Mouse (Mus musculus) cerebellum, adult 8-10 months (tissue): Measurements from ENCODE around the gene Gm20388.

Source experiments
- DNase-seq: peaks from one replicate; pipeline ENCODE4 v3.0.0; 2022

Gm20388 gene

GRCm38 (mm10) chr8:121856071-121856746 is 1945.6 kb downstream of the Gm20388 start:
- DNase-seq: peak; percentile 31

DNA sequence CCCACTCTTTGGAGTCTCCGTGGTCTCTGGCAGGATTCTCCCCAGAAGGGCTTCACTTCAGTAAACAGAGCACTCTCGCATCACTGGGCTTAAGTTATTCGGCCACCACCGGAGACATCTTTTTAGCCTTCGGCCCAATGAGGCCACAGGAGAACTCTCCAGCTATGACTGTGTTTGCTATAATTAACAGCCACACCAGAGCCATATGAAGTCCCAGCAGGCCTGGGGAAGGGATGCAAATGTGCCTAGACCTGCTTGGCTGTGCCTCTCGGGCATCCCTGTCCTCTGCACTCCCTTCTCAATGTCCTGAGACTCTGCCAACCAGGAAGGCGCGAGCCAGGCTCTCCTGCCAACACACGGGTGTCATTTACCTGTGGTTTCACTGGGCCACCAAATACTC is 1946.7 kb downstream of the Gm20388 start:
- DNase-seq: peak; percentile 91

- DNase-seq: no peak
These were observed 1947.1 kb downstream of the Gm20388 start for GRCm38 (mm10) chr8:121857747-121858146.

GRCm38 (mm10) chr8:121861276-121861675 is 1950.6 kb downstream of the Gm20388 start:
- DNase-seq: no peak

- peak; percentile 56 for DNase-seq
These were observed 1951.3 kb downstream of the Gm20388 start for GRCm38 (mm10) chr8:121861806-121862548.

- DNase-seq: no peak
These were observed 1954.7 kb downstream of the Gm20388 start for GRCm38 (mm10) chr8:121865356-121865755.

DNA sequence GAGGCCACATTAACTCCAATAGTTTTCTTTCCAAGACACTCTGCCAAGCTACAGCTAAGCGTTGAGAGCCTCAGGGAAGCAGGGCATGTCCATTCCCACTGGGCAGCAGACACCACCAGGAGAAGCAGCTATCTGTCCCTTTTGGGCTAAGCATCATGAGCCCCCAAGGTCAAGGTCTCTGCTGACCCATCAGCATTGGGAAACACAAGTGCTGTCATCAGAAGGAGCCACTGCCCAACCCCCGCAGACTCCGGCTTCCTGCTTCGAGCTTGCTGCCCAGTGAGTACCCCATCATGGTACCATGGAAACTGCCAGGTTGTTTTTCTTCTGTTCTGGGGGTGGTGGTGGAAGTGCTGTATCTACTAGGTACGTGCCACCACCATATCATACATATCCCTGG is 1957.6 kb downstream of the Gm20388 start:
- no peak for DNase-seq

GRCm38 (mm10) chr8:121868896-121869295 is 1958.3 kb downstream of the Gm20388 start:
- DNase-seq: no peak

- no peak for DNase-seq
These were observed 1959.5 kb downstream of the Gm20388 start for GRCm38 (mm10) chr8:121870190-121870589.

DNA sequence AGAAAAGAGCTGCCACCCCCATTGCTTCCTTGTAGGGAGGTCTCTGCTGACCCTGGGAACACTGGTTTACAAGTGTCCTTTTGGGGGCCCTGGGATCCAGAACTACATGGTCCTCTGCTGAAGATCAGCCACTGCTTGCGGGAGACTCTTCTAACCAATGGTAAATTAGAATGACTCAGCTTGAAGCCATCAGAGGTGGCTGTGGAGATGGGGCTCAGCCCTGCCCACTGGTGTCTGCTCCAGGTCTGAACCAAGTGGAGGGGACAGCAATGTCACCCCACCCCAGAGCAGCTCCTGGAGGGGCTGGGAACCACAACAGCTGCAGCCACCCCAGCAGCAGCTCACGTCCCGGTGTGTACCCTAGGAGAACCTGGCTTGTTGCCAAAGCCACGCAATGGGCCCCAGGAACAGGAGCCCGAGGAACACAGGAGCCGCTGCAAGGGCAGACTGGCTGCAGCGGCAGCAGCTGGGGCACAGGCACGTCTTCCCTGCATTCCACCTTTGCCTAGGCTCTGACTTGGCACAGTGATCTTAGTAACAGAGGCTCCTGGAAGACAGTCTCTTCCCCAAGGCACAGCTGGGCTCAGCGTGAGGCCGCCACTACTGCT is 1961.3 kb downstream of the Gm20388 start:
- no peak for DNase-seq

- no peak for DNase-seq
These were observed 1963.4 kb downstream of the Gm20388 start for GRCm38 (mm10) chr8:121874031-121874430.

GRCm38 (mm10) chr8:121875045-121875444 is 1964.4 kb downstream of the Gm20388 start:
- no peak for DNase-seq

DNA sequence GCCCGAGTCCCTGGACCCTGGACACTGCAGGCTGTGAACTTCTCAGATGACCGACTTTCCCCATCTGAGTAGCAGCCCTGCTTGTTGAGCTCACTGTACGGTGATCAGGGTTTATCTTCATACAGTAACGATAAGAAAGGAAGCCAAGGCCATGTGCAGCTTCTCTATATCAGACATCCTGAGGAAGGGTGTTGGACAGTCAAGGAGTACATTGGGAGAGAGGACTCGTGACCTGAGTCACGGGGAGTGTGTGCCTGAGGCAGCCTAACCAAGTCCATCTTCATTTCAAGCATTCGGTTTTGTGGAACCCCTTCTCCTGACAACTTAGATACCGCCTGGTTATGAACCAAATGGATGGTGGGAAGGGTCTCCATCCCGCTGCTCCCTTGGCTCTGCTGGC is 1964.9 kb downstream of the Gm20388 start:
- DNase-seq: no peak

GRCm38 (mm10) chr8:121877212-121877611 is 1966.6 kb downstream of the Gm20388 start:
- DNase-seq: no peak

DNA sequence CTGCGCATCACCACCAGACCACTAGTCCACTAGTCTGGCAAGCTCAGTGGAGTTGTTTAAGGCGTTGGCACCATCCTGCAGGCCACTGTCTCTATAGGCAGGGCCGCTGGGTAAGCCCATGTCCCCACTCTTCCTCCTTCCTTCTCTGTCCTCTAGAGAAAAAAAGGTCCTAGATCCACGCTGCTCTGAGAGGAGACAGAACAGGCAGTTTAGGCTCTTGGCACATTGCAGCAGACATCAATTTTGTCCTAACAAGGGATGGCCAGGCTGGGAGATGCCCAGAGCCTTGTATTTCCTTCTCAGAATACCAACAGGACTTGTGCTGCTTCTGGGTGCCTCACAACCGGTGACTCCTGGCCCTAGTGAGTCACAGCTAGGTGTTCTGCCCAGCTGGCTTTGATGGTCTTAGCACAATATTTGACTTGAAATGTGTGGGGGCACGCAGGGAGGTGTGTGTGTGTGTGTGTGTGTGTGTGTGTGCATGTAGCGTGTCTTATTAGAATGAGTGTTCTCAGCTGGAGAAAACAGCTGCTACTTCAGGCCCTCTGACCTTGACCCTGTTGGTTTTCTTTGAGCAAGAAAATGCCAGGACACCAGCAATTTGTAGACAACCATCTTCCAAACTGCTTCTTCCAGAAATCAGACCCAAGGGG is 1967.3 kb downstream of the Gm20388 start:
- no peak for DNase-seq

DNA sequence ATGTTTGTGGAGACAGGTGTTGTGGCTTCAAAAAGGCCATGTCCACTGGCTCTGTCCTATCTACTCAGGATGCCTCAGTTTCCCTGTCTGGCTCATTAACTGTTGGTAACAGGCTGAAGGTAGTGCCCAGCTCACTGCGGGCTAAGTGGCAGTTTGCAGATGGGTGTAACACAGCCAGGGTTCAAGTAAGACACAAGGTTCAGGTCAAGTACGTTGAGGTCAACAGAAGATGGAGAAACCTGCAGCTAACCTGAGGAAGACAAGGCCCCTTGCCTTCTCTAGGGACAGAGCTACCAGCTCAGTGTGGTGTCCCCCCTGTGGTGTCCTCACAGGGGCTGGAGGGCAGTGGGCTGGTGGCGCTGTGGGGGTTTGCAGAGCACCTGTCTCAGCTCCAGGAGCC is 1969.1 kb downstream of the Gm20388 start:
- DNase-seq: no peak

GRCm38 (mm10) chr8:121880818-121881217 is 1970.2 kb downstream of the Gm20388 start:
- DNase-seq: no peak

GRCm38 (mm10) chr8:121881921-121882320 is 1971.3 kb downstream of the Gm20388 start:
- no peak for DNase-seq

DNA sequence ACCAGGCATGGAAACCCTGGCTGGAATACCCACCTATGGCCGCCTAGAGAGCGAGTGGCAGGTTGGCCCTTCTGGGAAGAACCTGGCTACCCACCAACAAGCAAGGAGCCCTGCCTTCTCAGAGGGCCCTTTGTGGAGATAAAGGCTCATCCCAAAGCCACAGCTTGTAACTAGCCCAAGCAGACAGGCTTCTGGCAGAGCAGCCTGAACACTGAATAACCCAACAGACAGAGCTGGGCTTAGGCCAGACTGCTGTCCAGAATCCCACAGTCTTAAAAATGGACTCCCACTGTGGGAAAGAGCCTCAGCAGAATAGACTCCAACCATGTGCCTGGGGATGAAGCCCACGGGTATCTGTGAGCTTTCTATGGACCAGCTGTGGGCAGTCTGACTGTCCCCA is 1973.5 kb downstream of the Gm20388 start:
- DNase-seq: no peak

GRCm38 (mm10) chr8:121885001-121885400 is 1974.4 kb downstream of the Gm20388 start:
- no peak for DNase-seq

DNA sequence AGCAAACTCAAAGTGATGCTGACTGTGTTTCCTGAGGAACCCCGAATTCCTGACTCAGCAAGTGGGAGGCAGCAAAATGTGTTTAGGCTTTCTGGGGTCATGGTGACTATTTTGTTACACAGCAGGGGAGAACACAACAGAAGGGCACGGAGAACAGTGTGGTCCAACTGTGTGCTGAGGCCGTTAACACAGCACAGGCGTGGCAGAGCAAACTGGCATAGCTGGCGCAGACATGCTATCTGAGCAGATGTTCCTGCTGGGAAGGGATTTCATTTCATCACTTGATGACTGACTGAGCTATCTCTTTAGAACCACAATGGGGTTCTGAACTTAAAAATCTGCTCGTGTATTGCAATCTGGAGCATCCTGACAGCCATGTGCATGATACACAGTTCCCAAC is 1974.8 kb downstream of the Gm20388 start:
- no peak for DNase-seq

DNA sequence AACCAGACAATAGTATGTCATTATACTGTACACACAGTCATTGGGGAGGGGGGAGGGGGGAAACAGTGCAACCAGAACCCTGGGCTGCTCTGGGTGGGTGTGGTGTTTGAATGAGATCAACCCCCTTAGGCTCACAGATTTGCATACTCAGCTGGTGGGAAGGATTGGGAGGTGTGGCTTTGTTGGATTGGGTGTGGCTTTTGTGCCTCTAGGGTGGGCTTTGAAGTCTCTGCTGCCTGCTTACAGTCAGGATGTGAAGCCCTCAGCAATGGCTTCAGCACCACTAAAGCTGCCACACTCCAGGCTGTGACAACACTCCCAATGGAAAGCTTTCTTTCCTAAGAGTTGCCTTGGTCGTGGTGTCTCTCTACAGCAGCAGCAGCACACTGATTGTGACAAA is 1976.9 kb downstream of the Gm20388 start:
- no peak for DNase-seq

- no peak for DNase-seq
These were observed 1978.7 kb downstream of the Gm20388 start for GRCm38 (mm10) chr8:121889317-121889716.
